Mouse (Mus musculus) midbrain, embryonic 11.5 days (tissue): ENCODE results near the gene Rps12-ps3. TPM values are rescaled to one million over a fixed set of nuclear protein-coding genes. Genes with fewer than 3 reads are reported as not detected.

Experiments
- ATAC-seq: fragments of 200-750 bp; cut with Nextera tagmentation; 2 replicates; pipeline ENCODE4 v1.8.0; 2017; ENCODE audit warnings: moderate TSS enrichment, moderate library complexity; ENCODE audit not compliant: low FRiP score
- DNase-seq: peaks from one replicate; pipeline ENCODE4 v3.0.0; 2015; ENCODE audit warnings: low spot score; ENCODE audit errors: missing footprints
- H3K27ac ChIP-seq: fragments of 300-500 bp; sonication (generic); 2 replicates; pipeline ENCODE4 v1.5.1; 2014; ENCODE audit warnings: low read depth, low read length
- H3K27me3 ChIP-seq: fragments of 300-500 bp; sonication (generic); 2 replicates; pipeline ENCODE4 v1.6.1; 2014; ENCODE audit warnings: mild to moderate bottlenecking, low read length, moderate library complexity, mixed read lengths; ENCODE audit not compliant: control insufficient read depth, insufficient read depth
- H3K36me3 ChIP-seq: fragments of 300-500 bp; sonication (generic); 2 replicates; pipeline ENCODE4 v1.6.1; 2014; ENCODE audit warnings: mild to moderate bottlenecking, low read length, moderate library complexity, mixed read lengths; ENCODE audit not compliant: control insufficient read depth, insufficient read depth
- H3K4me1 ChIP-seq: fragments of 300-500 bp; sonication (generic); 2 replicates; pipeline ENCODE4 v1.6.1; 2014; ENCODE audit warnings: low read length; ENCODE audit not compliant: control insufficient read depth, insufficient read depth
- H3K4me2 ChIP-seq: fragments of 300-500 bp; sonication (generic); 2 replicates; pipeline ENCODE4 v1.6.1; 2014; ENCODE audit warnings: mild to moderate bottlenecking, moderate library complexity
- H3K4me3 ChIP-seq: fragments of 300-500 bp; sonication (generic); 2 replicates; pipeline ENCODE4 v1.5.1; 2014; ENCODE audit warnings: low read depth, low read length
- H3K9ac ChIP-seq: fragments of 300-500 bp; sonication (generic); 2 replicates; pipeline ENCODE4 v1.6.1; 2014; ENCODE audit warnings: low read length
- H3K9me3 ChIP-seq: fragments of 300-500 bp; sonication (generic); 2 replicates; pipeline ENCODE4 v1.6.1; 2016; ENCODE audit warnings: low read length; ENCODE audit not compliant: control insufficient read depth
- WGBS: fragments of 180-500 bp; shearing (Covaris S2); extraction: QIAGEN DNeasy Blood & Tissue Kit; methylation state at CpG from one replicate; pipeline ENCODE4 v1.1.7; 2014; 5-methylcytosine and 5-hydroxymethylcytosine counted together
- polyA plus RNA-seq: library from polyadenylated mRNA; unstranded; fragments of >200 nt; fragmentation: Nextera tagmentation; extraction: Ambion mirVana; gene quantifications from 2 replicates; pipeline ENCODE4 v1.2.1, GENCODE M21; 2014

Gene Rps12-ps3
- polyA plus RNA-seq = 15.1 and 25.5 TPM in 2 replicates

DNA sequence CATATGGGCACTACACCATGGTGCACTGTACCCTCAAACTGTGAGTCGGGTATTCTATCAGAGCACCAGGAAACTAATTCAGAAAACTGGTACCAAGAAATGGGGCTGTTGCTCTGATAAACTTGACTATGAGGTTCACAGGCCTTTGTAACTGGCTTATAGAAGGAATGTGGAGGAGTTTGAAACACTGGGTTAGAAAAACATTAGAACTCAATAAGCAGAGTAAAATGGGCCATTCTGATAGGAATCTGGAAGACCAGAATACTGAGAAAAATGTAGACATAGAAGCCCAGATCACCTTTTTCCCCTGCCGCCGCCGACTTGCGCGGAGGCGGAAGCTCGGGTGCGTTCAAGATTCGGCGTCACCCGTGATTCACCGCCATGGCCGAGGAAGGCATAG is at the start of gene Rps12-ps3:
Gene Rps12-ps3 (plus strand): TSS at position 301 of the 400 bp plus-strand sequence.
- no peaks in the 10 kb centered on the region for H3K36me3 ChIP-seq
- H3K4me3 ChIP-seq = no peak within 1 kb of the TSS
- H3K27me3 ChIP-seq = no peaks in the 10 kb centered on the region
- no peak within 1 kb of the TSS for H3K9ac ChIP-seq
- ATAC-seq (no peak), DNase-seq (no peak)
- H3K4me2 ChIP-seq = no peak within 1 kb of the TSS
- H3K9me3 ChIP-seq = no peaks in the 10 kb centered on the region
- WGBS = 98% methylated on average over 9 of the region's 14 CpGs
- no peaks in the 10 kb centered on the region for H3K4me1 ChIP-seq
- no peak within 1 kb of the TSS for H3K27ac ChIP-seq

DNA sequence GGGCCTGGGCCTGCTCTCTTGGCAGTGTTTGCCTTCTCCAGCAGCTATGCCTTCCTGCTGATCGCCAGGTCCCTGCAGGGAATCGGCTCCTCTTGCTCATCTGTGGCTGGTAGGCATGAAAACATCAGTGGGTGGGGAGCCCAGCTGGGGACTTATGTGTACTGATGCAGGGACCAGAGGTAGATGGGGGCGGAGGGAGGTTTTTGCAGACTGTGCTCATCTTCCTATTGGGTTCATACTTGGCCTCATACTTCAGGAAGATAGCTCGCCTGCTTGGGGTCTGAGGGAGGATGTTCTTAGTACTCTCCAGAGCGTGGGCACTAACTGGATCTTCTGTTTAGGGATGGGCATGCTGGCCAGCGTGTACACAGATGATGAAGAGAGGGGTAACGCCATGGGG is 48.9 kb upstream of the Rps12-ps3 start:
- Histone ChIP-seq H3K4me1 (no peaks in the 10 kb centered on the region; the same call in 1 of the 2 replicates), H3K9ac (no peak overlapping the region), H3K27me3 (peaks cover 7% of the 10 kb centered on the region; the same call in 1 of the 2 replicates), H3K27ac (no peak overlapping the region), H3K4me3 (no peak overlapping the region), H3K36me3 (no peaks in the 10 kb centered on the region), H3K9me3 (no peaks in the 10 kb centered on the region), H3K4me2 (no peak overlapping the region)
- 75% methylated on average over 7 of the region's 7 CpGs for WGBS
- DNase-seq = peak; percentile 80
- ATAC-seq = no peak

DNA sequence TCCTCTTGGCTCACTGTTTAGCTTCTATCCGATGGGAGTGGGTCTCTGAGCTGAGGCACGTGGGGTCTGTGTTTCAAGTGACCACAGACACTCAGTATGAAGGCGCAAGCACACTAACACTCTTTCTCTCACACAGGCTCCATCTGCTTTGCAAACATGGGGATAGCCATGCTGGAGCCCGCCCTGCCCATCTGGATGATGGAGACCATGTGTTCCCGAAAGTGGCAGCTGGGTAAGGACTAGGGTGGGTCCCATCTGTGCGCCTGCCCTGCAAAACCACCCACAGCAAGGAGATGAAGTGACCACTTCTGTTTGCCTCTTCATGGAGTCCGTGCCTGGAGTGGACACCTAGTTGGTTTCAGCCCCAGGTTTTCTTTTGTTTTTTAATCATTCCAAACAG is 45.7 kb upstream of the Rps12-ps3 start:
- no peaks in the 10 kb centered on the region for H3K9me3 ChIP-seq
- no peak for DNase-seq
- WGBS = 92% methylated on average over 7 of the region's 7 CpGs
- no peak overlapping the region for H3K4me3 ChIP-seq
- H3K27ac ChIP-seq = no peak overlapping the region
- H3K4me1 ChIP-seq = no peaks in the 10 kb centered on the region
- no peak overlapping the region for H3K4me2 ChIP-seq
- no peak overlapping the region for H3K9ac ChIP-seq
- no peak for ATAC-seq
- no peaks in the 10 kb centered on the region for H3K36me3 ChIP-seq
- H3K27me3 ChIP-seq = 0 out of 2 replicates have a peak, but pooled peaks cover 1% of the 10 kb centered on the region

DNA sequence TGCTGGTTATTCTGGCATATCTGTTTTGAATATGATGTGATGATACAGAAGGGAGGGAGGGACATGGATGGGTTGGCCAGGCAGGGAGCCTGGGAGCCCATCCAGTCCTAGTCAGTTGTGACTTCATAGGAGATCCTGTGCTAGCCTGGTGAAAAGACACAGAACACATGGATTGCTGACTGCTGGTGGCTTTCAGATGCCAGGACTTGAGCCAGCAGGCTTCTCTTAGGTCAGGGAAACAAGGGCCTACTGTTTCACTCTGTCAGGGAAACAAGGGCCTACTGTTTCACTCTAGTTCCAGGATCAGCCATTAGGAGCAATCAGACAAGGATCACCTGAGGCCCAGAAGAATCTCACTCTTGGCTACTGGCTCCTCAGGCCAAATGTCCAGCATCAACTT is 41.2 kb upstream of the Rps12-ps3 start:
- no peak for DNase-seq

DNA sequence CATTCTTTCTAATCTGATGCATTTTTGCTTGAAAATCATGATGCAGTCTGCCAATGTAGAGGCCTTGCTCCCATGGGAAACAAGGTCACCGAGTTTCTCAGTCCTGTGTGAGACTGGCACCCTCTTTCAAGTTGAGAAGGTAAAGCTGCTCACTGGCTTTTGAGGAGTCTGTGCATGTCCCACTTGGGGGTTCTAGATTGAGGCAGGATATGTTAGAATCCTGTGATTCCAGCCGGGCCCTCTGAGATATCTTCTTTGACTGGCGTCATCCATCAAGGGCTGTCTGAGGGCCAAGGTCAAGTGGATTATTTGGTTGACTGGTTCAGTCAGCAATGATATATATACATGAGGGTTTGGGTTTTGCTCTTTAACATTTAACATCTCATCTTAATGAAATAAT is 40.1 kb upstream of the Rps12-ps3 start:
- DNase-seq = no peak
- no peak overlapping the region for H3K4me2 ChIP-seq

More for the DNA sequence above, 41.2 kb upstream of the Rps12-ps3 start:
- H3K9me3 ChIP-seq = no peaks in the 10 kb centered on the region
- no peak for ATAC-seq
- no peak overlapping the region for H3K4me2 ChIP-seq
- H3K27ac ChIP-seq = no peak overlapping the region
- no peaks in the 10 kb centered on the region for H3K36me3 ChIP-seq
- H3K9ac ChIP-seq = no peak overlapping the region
- no peak overlapping the region for H3K4me3 ChIP-seq
- no peaks in the 10 kb centered on the region for H3K27me3 ChIP-seq
- no peaks in the 10 kb centered on the region for H3K4me1 ChIP-seq

DNA sequence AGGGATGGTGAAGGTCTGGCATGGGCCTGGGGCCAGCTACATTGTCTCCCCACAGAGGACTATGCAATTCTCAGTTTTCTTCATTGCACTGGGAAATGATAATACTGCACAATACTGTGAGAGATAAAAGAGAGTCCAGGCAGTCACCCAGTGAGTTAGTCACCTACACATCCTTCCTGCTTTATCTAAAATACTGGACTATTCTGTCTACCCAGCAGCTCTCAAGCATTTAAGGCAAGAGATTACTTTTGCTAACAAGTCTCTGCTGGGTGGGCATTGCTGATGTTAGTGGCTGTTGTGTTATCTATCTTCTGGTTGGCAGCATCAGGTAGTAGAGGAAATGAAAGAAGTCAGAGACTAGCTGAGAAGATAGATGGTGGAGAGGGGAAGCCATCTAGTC is 33.0 kb upstream of the Rps12-ps3 start:
- Histone ChIP-seq H3K9ac (no peak overlapping the region), H3K9me3 (no peaks in the 10 kb centered on the region), H3K4me2 (no peak overlapping the region), H3K27me3 (no peaks in the 10 kb centered on the region), H3K27ac (no peak overlapping the region), H3K4me1 (no peaks in the 10 kb centered on the region), H3K36me3 (no peaks in the 10 kb centered on the region), H3K4me3 (no peak overlapping the region)
- ATAC-seq (no peak), DNase-seq (no peak)

More for the DNA sequence above, 40.1 kb upstream of the Rps12-ps3 start:
- H3K9ac ChIP-seq = no peak overlapping the region
- H3K27ac ChIP-seq = no peak overlapping the region
- H3K4me1 ChIP-seq = no peaks in the 10 kb centered on the region
- no peaks in the 10 kb centered on the region for H3K36me3 ChIP-seq
- H3K4me3 ChIP-seq = no peak overlapping the region
- WGBS = 80% methylated on average over 3 of the region's 3 CpGs
- H3K27me3 ChIP-seq = no peaks in the 10 kb centered on the region
- H3K9me3 ChIP-seq = no peaks in the 10 kb centered on the region
- ATAC-seq = no peak

DNA sequence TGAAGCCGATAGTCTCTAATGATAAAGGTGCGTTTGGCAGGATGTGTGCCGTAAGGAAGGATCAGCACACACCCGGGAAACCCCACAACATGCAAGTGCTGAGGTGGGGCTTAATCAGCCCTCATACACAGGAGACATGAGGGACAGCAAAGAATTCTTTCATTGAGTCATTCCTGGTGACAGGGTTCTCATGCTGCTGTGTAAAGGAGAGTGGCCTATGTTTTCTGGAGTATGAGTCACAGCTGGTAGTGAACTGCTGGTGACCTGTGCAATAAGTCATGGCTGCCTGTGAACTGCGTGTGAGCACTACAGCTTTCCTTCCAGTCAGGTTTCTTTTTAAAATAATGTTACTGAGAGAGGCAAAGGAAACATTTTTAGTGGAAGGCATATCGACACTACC is 32.3 kb upstream of the Rps12-ps3 start:
- no peaks in the 10 kb centered on the region for H3K9me3 ChIP-seq
- no peak for ATAC-seq
- WGBS = 95% methylated on average over 6 of the region's 6 CpGs

DNA sequence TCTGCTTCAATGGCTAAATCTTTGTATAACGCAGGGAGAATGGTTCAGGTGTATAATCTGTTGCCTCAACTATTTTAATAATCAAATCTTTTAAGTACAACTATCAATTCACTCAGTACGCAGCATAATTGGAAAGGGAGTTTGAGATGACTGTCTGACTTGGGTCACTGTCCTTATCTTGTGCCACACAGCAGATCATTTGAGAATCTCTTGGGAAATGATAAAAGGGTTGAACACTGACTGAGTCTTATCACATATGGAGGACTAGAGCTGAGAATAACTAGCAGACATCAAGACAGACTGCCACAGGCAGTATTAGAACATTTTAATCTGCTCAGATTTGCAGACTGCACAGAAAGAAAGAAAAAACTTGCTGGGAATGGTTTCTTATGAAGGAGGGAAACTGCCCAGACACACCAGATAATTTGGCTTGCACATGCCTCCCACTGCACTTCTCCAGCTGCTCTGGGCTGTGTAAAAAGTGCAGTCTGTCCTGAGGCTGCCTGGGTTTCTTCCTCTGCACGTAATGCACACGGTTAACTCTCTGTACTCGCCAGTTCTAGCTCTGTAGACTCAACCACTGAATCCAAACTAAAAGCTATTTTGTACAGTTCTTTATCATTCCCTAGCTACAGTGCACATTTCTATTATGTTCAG is 29.8 kb upstream of the Rps12-ps3 start:
- WGBS = 88% methylated on average over 5 of the region's 5 CpGs
- Histone ChIP-seq H3K9ac (no peak overlapping the region), H3K27ac (no peak overlapping the region), H3K9me3 (no peaks in the 10 kb centered on the region), H3K27me3 (no peaks in the 10 kb centered on the region), H3K36me3 (no peaks in the 10 kb centered on the region), H3K4me1 (no peaks in the 10 kb centered on the region), H3K4me2 (no peak overlapping the region), H3K4me3 (no peak overlapping the region)
- DNase-seq (no peak), ATAC-seq (no peak)

More for the DNA sequence above, 32.3 kb upstream of the Rps12-ps3 start:
- no peak overlapping the region for H3K4me3 ChIP-seq
- no peak overlapping the region for H3K27ac ChIP-seq
- DNase-seq = no peak
- no peak overlapping the region for H3K9ac ChIP-seq
- no peak overlapping the region for H3K4me2 ChIP-seq
- H3K27me3 ChIP-seq = no peaks in the 10 kb centered on the region
- no peaks in the 10 kb centered on the region for H3K4me1 ChIP-seq
- no peaks in the 10 kb centered on the region for H3K36me3 ChIP-seq

DNA sequence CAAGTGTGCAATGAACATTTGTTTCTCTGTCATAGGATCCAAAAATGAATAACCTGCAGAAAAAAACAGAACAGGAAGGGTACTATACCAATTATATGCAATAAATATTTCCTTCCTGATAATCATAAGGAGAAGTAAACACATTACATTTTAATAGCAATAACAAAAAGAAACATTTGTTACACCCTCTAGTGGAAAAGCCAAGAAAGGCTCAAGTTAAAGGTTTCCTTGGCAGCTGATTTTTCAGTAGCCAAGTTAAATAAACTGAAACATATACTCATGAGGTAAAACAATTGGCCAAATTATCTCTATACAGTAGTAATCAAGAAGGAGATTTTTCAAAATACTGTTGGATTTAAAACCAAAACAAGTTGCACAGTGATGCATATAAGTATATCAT is 6.8 kb upstream of the Rps12-ps3 start:
- Histone ChIP-seq H3K4me1 (no peaks in the 10 kb centered on the region), H3K27me3 (no peaks in the 10 kb centered on the region), H3K4me2 (no peak overlapping the region), H3K36me3 (no peaks in the 10 kb centered on the region), H3K9ac (no peak overlapping the region), H3K27ac (no peak overlapping the region), H3K9me3 (no peaks in the 10 kb centered on the region), H3K4me3 (no peak overlapping the region)
- DNase-seq = no peak
- no peak for ATAC-seq
